Mouse (Mus musculus): ENCODE results near the gene Zmiz1. TPM values are rescaled to one million over a fixed set of nuclear protein-coding genes. Genes with fewer than 3 reads are reported as not detected.

The Zmiz1 gene
- polyA plus RNA-seq, 1 experiment = 27.2 TPM

GRCm38 (mm10) chr14:25693271-25693887 lies 234.4 kb downstream of the Zmiz1 start:
- WGBS = 51% methylated on average over 6 of the region's 6 CpGs
- Histone ChIP-seq H3K4me1 (ENCODE audit: control insufficient read depth, insufficient read depth, low read length) (no peaks in the 10 kb centered on the region), H3K27ac (ENCODE audit: control insufficient read depth, insufficient read depth, low read depth, low read length, poor library complexity) (no peak overlapping the region), H3K4me3 (replicated peaks; ENCODE audit: control insufficient read depth, low read depth, low read length) (no peak overlapping the region)
- no peak for TF ChIP-seq POLR2A (IDR thresholded peaks at IDR 0.05; ENCODE audit: borderline replicate concordance, control insufficient read depth, low read depth, low read length)
- no peak for TF ChIP-seq CTCF (IDR thresholded peaks at IDR 0.05; ENCODE audit: control insufficient read depth, insufficient read depth, low read length)

- H3K27ac ChIP-seq (ENCODE audit: control insufficient read depth, insufficient read depth, low read depth, low read length, poor library complexity) = peak within 1 kb of the TSS; percentile 56; the same call in 1 of the 2 replicates
- H3K4me1 ChIP-seq (ENCODE audit: control insufficient read depth, insufficient read depth, low read length) = no peaks in the 10 kb centered on the region
- TF ChIP-seq POLR2A (IDR thresholded peaks at IDR 0.05; ENCODE audit: borderline replicate concordance, control insufficient read depth, low read depth, low read length) (peak; percentile 85; the same call in 1 of the 2 replicates), CTCF (IDR thresholded peaks at IDR 0.05; ENCODE audit: control insufficient read depth, insufficient read depth, low read length) (peak; percentile 98)
- under 1% methylated on average over 70 of the region's 70 CpGs for WGBS
- H3K4me3 ChIP-seq (replicated peaks; ENCODE audit: control insufficient read depth, low read depth, low read length) = peak within 1 kb of the TSS; percentile 82
Observed at GRCm38 (mm10) chr14:25693888-25694568, 235.0 kb downstream of the Zmiz1 start, which contains the start of gene Ppif. Ppif (plus strand) TSS chr14:25694154.

- WGBS = 0% methylated on average over 10 of the region's 10 CpGs
- TF ChIP-seq CTCF (IDR thresholded peaks at IDR 0.05; ENCODE audit: control insufficient read depth, insufficient read depth, low read length) = no peak
- no peak for TF ChIP-seq POLR2A (IDR thresholded peaks at IDR 0.05; ENCODE audit: borderline replicate concordance, control insufficient read depth, low read depth, low read length)
- Histone ChIP-seq H3K27ac (ENCODE audit: control insufficient read depth, insufficient read depth, low read depth, low read length, poor library complexity) (peak overlapping the region; percentile 34; the same call in 1 of the 2 replicates), H3K4me1 (ENCODE audit: control insufficient read depth, insufficient read depth, low read length) (no peaks in the 10 kb centered on the region), H3K4me3 (replicated peaks; ENCODE audit: control insufficient read depth, low read depth, low read length) (peak overlapping the region; percentile 82)
Observed at GRCm38 (mm10) chr14:25694569-25694897, 235.5 kb downstream of the Zmiz1 start.

DNA sequence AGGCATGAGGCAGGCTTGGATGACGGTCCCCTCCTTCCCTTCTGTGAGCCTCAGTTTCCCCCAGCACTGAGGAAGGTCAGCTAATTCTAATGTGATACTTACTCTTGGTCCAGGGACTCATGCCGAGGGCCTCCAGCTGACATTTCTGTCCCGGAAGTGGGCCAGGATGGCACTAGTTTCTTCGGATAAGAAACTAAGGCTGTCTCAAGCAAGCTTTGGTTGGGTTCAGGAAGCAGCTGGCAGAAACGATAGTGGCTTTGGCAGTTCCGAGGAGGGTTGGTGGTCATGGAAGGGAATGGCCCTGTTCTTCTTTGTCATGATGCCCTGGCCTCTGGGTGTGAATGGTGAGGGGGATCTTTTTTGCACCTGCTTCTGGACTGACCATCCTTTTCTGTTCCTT lies 236.1 kb downstream of the Zmiz1 start:
- peak overlapping the region; percentile 43 for H3K4me3 ChIP-seq (replicated peaks; ENCODE audit: control insufficient read depth, low read depth, low read length)
- WGBS = 5% methylated on average over 6 of the region's 6 CpGs
- TF ChIP-seq POLR2A (IDR thresholded peaks at IDR 0.05; ENCODE audit: borderline replicate concordance, control insufficient read depth, low read depth, low read length) = no peak
- no peak for TF ChIP-seq CTCF (IDR thresholded peaks at IDR 0.05; ENCODE audit: control insufficient read depth, insufficient read depth, low read length)
- H3K4me1 ChIP-seq (ENCODE audit: control insufficient read depth, insufficient read depth, low read length) = no peaks in the 10 kb centered on the region
- H3K27ac ChIP-seq (ENCODE audit: control insufficient read depth, insufficient read depth, low read depth, low read length, poor library complexity) = no peak overlapping the region

DNA sequence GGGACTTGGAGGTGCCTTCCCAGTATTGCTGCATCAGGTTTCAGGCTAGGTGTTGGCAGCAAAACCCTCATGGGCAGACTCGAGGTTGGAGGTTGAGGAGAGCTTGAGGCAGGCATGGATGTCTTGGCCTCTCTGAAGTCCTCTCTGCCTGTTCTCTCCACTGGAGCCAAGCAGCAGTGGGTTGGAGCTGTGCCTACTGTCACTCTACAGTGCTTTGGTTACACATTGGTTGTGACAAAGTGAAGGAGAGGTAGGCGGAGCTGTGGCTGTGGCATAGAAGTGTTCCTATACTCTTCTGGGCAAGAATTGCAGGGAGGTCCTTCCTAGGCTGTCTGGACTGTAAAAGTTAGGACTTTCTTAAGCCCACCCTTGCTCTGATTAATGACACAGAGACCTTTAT lies 237.4 kb downstream of the Zmiz1 start:
- H3K27ac ChIP-seq (ENCODE audit: control insufficient read depth, insufficient read depth, low read depth, low read length, poor library complexity) = no peak overlapping the region
- 64% methylated on average over 2 of the region's 2 CpGs for WGBS
- H3K4me3 ChIP-seq (replicated peaks; ENCODE audit: control insufficient read depth, low read depth, low read length) = no peak overlapping the region
- H3K4me1 ChIP-seq (ENCODE audit: control insufficient read depth, insufficient read depth, low read length) = no peaks in the 10 kb centered on the region
- TF ChIP-seq CTCF (IDR thresholded peaks at IDR 0.05; ENCODE audit: control insufficient read depth, insufficient read depth, low read length) (no peak), POLR2A (IDR thresholded peaks at IDR 0.05; ENCODE audit: borderline replicate concordance, control insufficient read depth, low read depth, low read length) (no peak)

DNA sequence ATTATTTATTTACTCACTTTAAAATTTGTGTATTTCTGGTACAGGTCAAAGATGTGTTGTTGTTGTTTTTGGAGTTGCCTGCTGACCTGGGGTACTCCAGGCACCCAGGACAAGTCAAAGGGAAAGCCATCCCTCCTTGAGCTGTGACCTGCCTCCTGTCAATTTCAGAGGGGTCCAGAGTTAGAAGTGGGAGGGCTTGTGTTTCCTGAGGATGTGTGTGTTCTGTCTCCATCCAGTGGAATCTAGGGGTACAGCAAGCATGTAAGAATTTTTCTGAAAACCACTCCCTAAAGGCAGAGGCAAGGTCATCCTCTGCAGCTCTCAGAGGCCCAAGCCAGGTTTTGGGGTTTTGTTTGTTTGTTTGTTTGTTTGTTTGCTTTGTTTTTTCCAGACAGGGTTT lies 243.0 kb downstream of the Zmiz1 start:
- H3K4me1 ChIP-seq (ENCODE audit: control insufficient read depth, insufficient read depth, low read length) = no peaks in the 10 kb centered on the region
- H3K27ac ChIP-seq (ENCODE audit: control insufficient read depth, insufficient read depth, low read depth, low read length, poor library complexity) = no peak overlapping the region

GRCm38 (mm10) chr14:25707691-25708181 lies 248.8 kb downstream of the Zmiz1 start:
- H3K4me1 ChIP-seq (ENCODE audit: control insufficient read depth, insufficient read depth, low read length) = no peaks in the 10 kb centered on the region; the same call in 1 of the 2 replicates

More for the DNA sequence above, 243.0 kb downstream of the Zmiz1 start:
- no peak for TF ChIP-seq CTCF (IDR thresholded peaks at IDR 0.05; ENCODE audit: control insufficient read depth, insufficient read depth, low read length)
- no peak for TF ChIP-seq POLR2A (IDR thresholded peaks at IDR 0.05; ENCODE audit: borderline replicate concordance, control insufficient read depth, low read depth, low read length)
- no peak overlapping the region for H3K4me3 ChIP-seq (replicated peaks; ENCODE audit: control insufficient read depth, low read depth, low read length)

DNA sequence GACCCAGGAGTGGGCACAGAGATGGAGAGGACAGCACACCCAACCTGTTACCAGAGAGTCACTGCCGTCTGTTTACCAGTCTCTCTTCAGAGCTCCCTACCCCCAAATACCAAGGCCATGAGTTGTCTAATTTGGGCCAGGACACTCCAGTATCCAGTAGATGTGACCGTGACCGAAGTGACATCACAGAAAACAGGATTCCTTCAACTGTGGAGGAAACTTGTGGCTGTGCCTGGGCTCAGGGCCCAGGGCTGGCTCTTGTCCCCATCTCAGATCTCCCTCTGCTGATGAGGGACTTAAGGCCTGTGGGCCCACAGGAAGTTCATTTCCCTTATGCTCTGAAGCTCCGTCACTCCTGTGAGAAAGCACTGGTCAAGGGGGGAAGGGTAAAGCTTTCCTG lies 249.5 kb downstream of the Zmiz1 start:
- Histone ChIP-seq H3K4me1 (ENCODE audit: control insufficient read depth, insufficient read depth, low read length) (no peaks in the 10 kb centered on the region; the same call in 1 of the 2 replicates), H3K4me3 (replicated peaks; ENCODE audit: control insufficient read depth, low read depth, low read length) (no peak overlapping the region), H3K27ac (ENCODE audit: control insufficient read depth, insufficient read depth, low read depth, low read length, poor library complexity) (no peak overlapping the region)
- TF ChIP-seq POLR2A (IDR thresholded peaks at IDR 0.05; ENCODE audit: borderline replicate concordance, control insufficient read depth, low read depth, low read length) (no peak), CTCF (IDR thresholded peaks at IDR 0.05; ENCODE audit: control insufficient read depth, insufficient read depth, low read length) (no peak)
- 30% methylated on average over 4 of the region's 4 CpGs for WGBS

More at GRCm38 (mm10) chr14:25707691-25708181, 248.8 kb downstream of the Zmiz1 start:
- H3K27ac ChIP-seq (ENCODE audit: control insufficient read depth, insufficient read depth, low read depth, low read length, poor library complexity) = no peak overlapping the region
- no peak overlapping the region for H3K4me3 ChIP-seq (replicated peaks; ENCODE audit: control insufficient read depth, low read depth, low read length)
- TF ChIP-seq CTCF (IDR thresholded peaks at IDR 0.05; ENCODE audit: control insufficient read depth, insufficient read depth, low read length) (peak; percentile 55), POLR2A (IDR thresholded peaks at IDR 0.05; ENCODE audit: borderline replicate concordance, control insufficient read depth, low read depth, low read length) (no peak)
- 10% methylated on average over 5 of the region's 5 CpGs for WGBS
